In genomic region chr2:12438181-12438580, GRCm38 (mm10) we compare ENCODE assay signal across 11 mouse cellular contexts. TPM values are rescaled to one million over a fixed set of nuclear protein-coding genes. Genes with fewer than 3 reads are reported as not detected.
DNase-seq lines count a peak whose midpoint lies in the region; ATAC-seq and TF ChIP-seq lines count a peak whose summit lies in the region.
"Had no signal": no experiment of that assay in that cellular context is flagged by ENCODE, and none has a peak within 500 bp of the region (broad histone marks: within the 10 kb centered on the region; RNA-seq: fewer than 3 reads in every experiment).

No protein-coding gene starts in this region.

- H3K9ac ChIP-seq in intestine, postnatal 0 days (ENCODE audit: low read depth, low read length), result no peak overlapping the region
- no peak overlapping the region for H3K9ac ChIP-seq in intestine, embryonic 15.5 days
- H3K9ac ChIP-seq in forebrain, embryonic 16.5 days (replicated peaks; ENCODE audit: low read depth, low read length), result no peak overlapping the region
- H3K9ac ChIP-seq: embryonic facial prominence, embryonic 13.5 days; heart, embryonic 13.5 days had no signal

- no peak for ATAC-seq in intestine, postnatal 0 days
- no peak for ATAC-seq in intestine, embryonic 15.5 days
- peak; percentile 26; the same call in 1 of the 2 replicates for ATAC-seq in forebrain, embryonic 16.5 days

- peak; percentile 20 for DNase-seq in thymus, postnatal 14 days
- DNase-seq in thymus, postnatal 25 days, result no peak
- no peak for DNase-seq in urinary bladder, postnatal 25 days (ENCODE audit: low spot score)
- no peak for DNase-seq in thymus, adult 2 months
- DNase-seq in gastrocnemius, postnatal 14 days, result no peak
- DNase-seq: right cerebral cortex, postnatal 4 days had no signal

- H3K4me3 ChIP-seq in intestine, postnatal 0 days (ENCODE audit: low read depth, low read length), result no peak overlapping the region
- no peak overlapping the region for H3K4me3 ChIP-seq in intestine, embryonic 15.5 days (replicated peaks)
- H3K4me3 ChIP-seq in forebrain, embryonic 16.5 days (replicated peaks; ENCODE audit: low read length), result no peak overlapping the region
- no peak overlapping the region for H3K4me3 ChIP-seq in thymus, adult 2 months (ENCODE audit: control insufficient read depth, insufficient read depth, low read length)
- H3K4me3 ChIP-seq: embryonic facial prominence, embryonic 13.5 days; heart, embryonic 13.5 days had no signal

- no peak overlapping the region for H3K27ac ChIP-seq in intestine, postnatal 0 days (ENCODE audit: low read depth, low read length)
- H3K27ac ChIP-seq in intestine, embryonic 15.5 days, result no peak overlapping the region
- no peak overlapping the region for H3K27ac ChIP-seq in forebrain, embryonic 16.5 days (ENCODE audit: low read length)
- no peak overlapping the region for H3K27ac ChIP-seq in thymus, adult 2 months (ENCODE audit: control insufficient read depth, insufficient read depth, low read length)
- H3K27ac ChIP-seq: embryonic facial prominence, embryonic 13.5 days; heart, embryonic 13.5 days had no signal

- H3K27me3 ChIP-seq in intestine, postnatal 0 days (replicated peaks; ENCODE audit: control insufficient read depth, insufficient read depth, low read length), result no peaks in the 10 kb centered on the region
- no peaks in the 10 kb centered on the region for H3K27me3 ChIP-seq in intestine, embryonic 15.5 days (replicated peaks)
- no peaks in the 10 kb centered on the region for H3K27me3 ChIP-seq in forebrain, embryonic 16.5 days (replicated peaks; ENCODE audit: control insufficient read depth, insufficient read depth, low read length)
- no peaks in the 10 kb centered on the region for H3K27me3 ChIP-seq in thymus, adult 2 months (ENCODE audit: control insufficient read depth, insufficient read depth, low read length)
- H3K27me3 ChIP-seq: embryonic facial prominence, embryonic 13.5 days; heart, embryonic 13.5 days had no signal

- H3K4me2 ChIP-seq in intestine, postnatal 0 days (replicated peaks; ENCODE audit: low read depth), result no peak overlapping the region
- no peak overlapping the region for H3K4me2 ChIP-seq in intestine, embryonic 15.5 days (replicated peaks)
- no peak overlapping the region for H3K4me2 ChIP-seq in forebrain, embryonic 16.5 days (ENCODE audit: low read length)
- H3K4me2 ChIP-seq: embryonic facial prominence, embryonic 13.5 days; heart, embryonic 13.5 days had no signal

- intact Hi-C loops in gastrocnemius, postnatal 14 days (cut with DNase I; ENCODE audit: low total_unique reads), result no loop called here

- TF ChIP-seq CTCF in intestine, postnatal 0 days (IDR thresholded peaks at IDR 0.05; ENCODE audit: low read depth), result peak; percentile 47
- TF ChIP-seq CTCF in thymus, adult 2 months (IDR thresholded peaks at IDR 0.05; ENCODE audit: borderline replicate concordance, control insufficient read depth, extremely low read depth, insufficient read depth, low read length, poor library complexity), result no peak

- WGBS in intestine, postnatal 0 days, result 74% methylated on average over 2 of the region's 2 CpGs
- WGBS in intestine, embryonic 15.5 days, result 72% methylated on average over 2 of the region's 2 CpGs
- WGBS in forebrain, embryonic 16.5 days, result 91% methylated on average over 2 of the region's 2 CpGs
- 92% methylated on average over 2 of the region's 2 CpGs for WGBS in thymus, adult 2 months

- no peaks in the 10 kb centered on the region for H3K36me3 ChIP-seq in intestine, postnatal 0 days (ENCODE audit: control insufficient read depth, insufficient read depth)
- no peaks in the 10 kb centered on the region for H3K36me3 ChIP-seq in intestine, embryonic 15.5 days
- no peaks in the 10 kb centered on the region for H3K36me3 ChIP-seq in forebrain, embryonic 16.5 days (ENCODE audit: control insufficient read depth, insufficient read depth)
- H3K36me3 ChIP-seq in thymus, adult 2 months (ENCODE audit: control insufficient read depth, insufficient read depth, low read length), result no peaks in the 10 kb centered on the region
- H3K36me3 ChIP-seq: embryonic facial prominence, embryonic 13.5 days; heart, embryonic 13.5 days had no signal

- no peak for TF ChIP-seq POLR2A in thymus, adult 2 months (IDR thresholded peaks at IDR 0.05; ENCODE audit: control insufficient read depth, extremely low read depth, insufficient read depth, low read length, poor library complexity)

- H3K4me1 ChIP-seq in intestine, postnatal 0 days (replicated peaks; ENCODE audit: control insufficient read depth, insufficient read depth, low read length), result no peaks in the 10 kb centered on the region
- no peaks in the 10 kb centered on the region for H3K4me1 ChIP-seq in intestine, embryonic 15.5 days (replicated peaks)
- H3K4me1 ChIP-seq in forebrain, embryonic 16.5 days (replicated peaks; ENCODE audit: control insufficient read depth, insufficient read depth, low read length), result no peaks in the 10 kb centered on the region
- no peaks in the 10 kb centered on the region for H3K4me1 ChIP-seq in thymus, adult 2 months (replicated peaks; ENCODE audit: control insufficient read depth, insufficient read depth, low read length)
- H3K4me1 ChIP-seq: embryonic facial prominence, embryonic 13.5 days; heart, embryonic 13.5 days had no signal

- no peaks in the 10 kb centered on the region for H3K9me3 ChIP-seq in intestine, postnatal 0 days (ENCODE audit: control insufficient read depth)
- no peaks in the 10 kb centered on the region for H3K9me3 ChIP-seq in intestine, embryonic 15.5 days
- no peaks in the 10 kb centered on the region for H3K9me3 ChIP-seq in forebrain, embryonic 16.5 days (ENCODE audit: control insufficient read depth, low read length)
- H3K9me3 ChIP-seq: embryonic facial prominence, embryonic 13.5 days; heart, embryonic 13.5 days had no signal

RNA-seq across cellular contexts. Expression of gene Mindy3, which starts 18.9 kb away (rescaled TPM):
- 21.8 and 25.2 TPM in 2 replicates for polyA plus RNA-seq in intestine, postnatal 0 days (2015; fragmentation: Nextera tagmentation; extraction: Ambion mirVana)
- 20.7 and 25.0 TPM in 2 replicates for polyA plus RNA-seq in intestine, embryonic 15.5 days (2015; fragmentation: Nextera tagmentation; extraction: Ambion mirVana)
- 40.5 and 43.4 TPM in 2 replicates for polyA plus RNA-seq in forebrain, embryonic 16.5 days (2015; fragmentation: Nextera tagmentation; extraction: Ambion mirVana)
- 133 and 137 TPM in 2 replicates for polyA plus RNA-seq in thymus, adult 2 months (2012; rRNA removed)
- 10 to 100 TPM; 11.9 to 12.1 TPM for total RNA-seq in gastrocnemius, postnatal 14 days (2021)
